ENCODE assay signal across 8 mouse cellular contexts in genomic region chr17:12119675-12120074, GRCm38 (mm10). TPM values are rescaled to one million over a fixed set of nuclear protein-coding genes. Genes with fewer than 3 reads are reported as not detected.
DNase-seq lines count a peak whose midpoint lies in the region; ATAC-seq and TF ChIP-seq lines count a peak whose summit lies in the region.

No protein-coding gene starts in this region.

- WGBS in hindbrain, embryonic 13.5 days = under 1% methylated on average over 12 of the region's 12 CpGs

- H3K27me3 ChIP-seq in hindbrain, embryonic 13.5 days = no peaks in the 10 kb centered on the region

- H3K9me3 ChIP-seq in hindbrain, embryonic 13.5 days = no peaks in the 10 kb centered on the region

- H3K27ac ChIP-seq in embryonic fibroblast, embryonic 13.5 days (ENCODE audit: insufficient read depth, low read length) = peak overlapping the region; percentile 80
- peak overlapping the region; percentile 94 for H3K27ac ChIP-seq in hindbrain, embryonic 13.5 days

- H3K9ac ChIP-seq in hindbrain, embryonic 13.5 days = peak overlapping the region; percentile 83

- no peak for TF ChIP-seq POLR2A in embryonic fibroblast, embryonic 13.5 days (IDR thresholded peaks at IDR 0.05; ENCODE audit: low read depth, low read length)

- peak; percentile 57 to 79 for DNase-seq in adrenal gland, adult (ENCODE audit: inconsistent age in 2 of 2, low spot score in 1 of 2)
- DNase-seq in adrenal gland, adult 2 months = no peak
- peak; percentile 80 for DNase-seq in R1 (ENCODE audit: low read depth, low spot score)
- peak; percentile 51 to 72 for DNase-seq in layer of hippocampus, postnatal 10 days (ENCODE audit: low spot score in 2 of 2)
- peak; percentile 41 for DNase-seq in lung, postnatal 25 days (ENCODE audit: low spot score)
- peak; percentile 72 for DNase-seq in right cerebral cortex, postnatal 4 days

- peaks cover 11% of the 10 kb centered on the region for H3K36me3 ChIP-seq in hindbrain, embryonic 13.5 days

- no peak for TF ChIP-seq CTCF in embryonic fibroblast, embryonic 13.5 days (IDR thresholded peaks at IDR 0.05; ENCODE audit: borderline replicate concordance, insufficient read depth, low read length)

- H3K4me2 ChIP-seq in hindbrain, embryonic 13.5 days = peak overlapping the region; percentile 85

- peak overlapping the region; percentile 93 for H3K4me3 ChIP-seq in embryonic fibroblast, embryonic 13.5 days (ENCODE audit: insufficient read depth, low read length)
- H3K4me3 ChIP-seq in hindbrain, embryonic 13.5 days = peak overlapping the region; percentile 65

- peaks cover 4% of the 10 kb centered on the region for H3K4me1 ChIP-seq in embryonic fibroblast, embryonic 13.5 days (ENCODE audit: control insufficient read depth, insufficient read depth, low read length)
- peaks cover 27% of the 10 kb centered on the region for H3K4me1 ChIP-seq in hindbrain, embryonic 13.5 days (replicated peaks)

- peak; percentile 65 for ATAC-seq in hindbrain, embryonic 13.5 days (ENCODE audit: low FRiP score)

RNA-seq across cellular contexts. Expression of gene Agpat4, which starts 1.2 kb away (rescaled TPM):
- 10 to 100 TPM; 23.9 to 85.2 TPM for total RNA-seq in adrenal gland, adult 2 months (2021)
- polyA plus RNA-seq in adrenal gland, adult 2 months (2012; rRNA removed) = 13.1 and 20.7 TPM in 2 replicates
- polyA plus RNA-seq in embryonic fibroblast, embryonic 13.5 days (2011; ENCODE audit: insufficient read length, low read depth, missing spikeins) = 34.4 and 37.0 TPM in 2 replicates
- 55.2 and 60.2 TPM in 2 replicates for polyA plus RNA-seq in hindbrain, embryonic 13.5 days (2015; fragmentation: Nextera tagmentation; extraction: Ambion mirVana)
- 10 to 100 TPM; 62.8 to 65.0 TPM for total RNA-seq in layer of hippocampus, postnatal 10 days (2021)
